Mouse (Mus musculus): ENCODE measurements around the gene Lamb2.

Lamb2 gene

GRCm38 (mm10) chr9:108461181-108461631 lies 18.3 kb upstream of the Lamb2 start, which contains the start of gene Klhdc8b:
Gene Klhdc8b (minus strand): TSS chr9:108461581.
- no peak for DNase-seq (ENCODE audit: low spot score)

DNA sequence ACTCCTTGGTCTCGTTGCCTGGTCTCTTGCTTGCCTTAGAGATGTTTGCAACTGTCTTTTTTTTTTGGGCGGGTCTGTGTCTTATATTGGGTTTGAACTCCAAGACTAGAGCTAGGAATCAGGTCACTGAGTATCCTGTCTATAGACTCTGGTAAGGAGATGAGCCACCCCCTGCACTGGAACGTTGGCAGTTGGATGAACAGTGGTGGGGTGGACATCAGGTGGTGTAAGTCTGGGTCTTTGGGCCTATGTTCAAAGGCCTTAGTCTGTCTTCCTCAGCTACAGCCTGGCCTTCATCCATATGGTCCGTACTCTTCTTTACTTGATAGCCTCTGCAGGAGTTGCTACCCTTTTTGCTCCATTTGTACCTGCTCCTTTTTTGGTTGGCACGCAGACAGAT lies 17.9 kb upstream of the Lamb2 start:
- no peak for DNase-seq (ENCODE audit: low spot score)

- DNase-seq (ENCODE audit: low spot score), result peak; percentile 52
Measured at GRCm38 (mm10) chr9:108462192-108462591, 17.3 kb upstream of the Lamb2 start.

GRCm38 (mm10) chr9:108463713-108464112 lies 15.8 kb upstream of the Lamb2 start:
- peak; percentile 63 for DNase-seq (ENCODE audit: low spot score)

- DNase-seq (ENCODE audit: low spot score), result no peak
Measured at GRCm38 (mm10) chr9:108466219-108466618, 13.3 kb upstream of the Lamb2 start.

DNA sequence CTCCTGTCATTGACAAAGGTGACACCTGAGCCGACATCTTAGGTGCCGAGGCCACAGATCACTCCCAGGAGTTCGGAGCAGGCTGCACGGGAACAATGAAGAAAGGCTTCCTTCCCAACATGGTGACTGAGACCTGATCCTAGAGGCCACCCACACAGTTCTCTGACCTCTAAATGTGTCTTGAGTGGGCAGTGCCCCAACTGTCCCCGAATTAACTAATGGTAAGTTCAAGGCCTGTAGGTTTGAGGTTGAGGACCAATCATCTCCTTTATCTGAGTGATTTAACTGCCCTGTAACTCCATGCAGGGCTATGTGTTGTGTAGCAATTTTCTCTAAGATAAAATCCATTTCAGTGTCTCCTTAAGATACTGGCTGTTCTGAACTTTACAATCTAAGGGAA lies 10.1 kb upstream of the Lamb2 start:
- DNase-seq (ENCODE audit: low spot score), result peak; percentile 70

DNA sequence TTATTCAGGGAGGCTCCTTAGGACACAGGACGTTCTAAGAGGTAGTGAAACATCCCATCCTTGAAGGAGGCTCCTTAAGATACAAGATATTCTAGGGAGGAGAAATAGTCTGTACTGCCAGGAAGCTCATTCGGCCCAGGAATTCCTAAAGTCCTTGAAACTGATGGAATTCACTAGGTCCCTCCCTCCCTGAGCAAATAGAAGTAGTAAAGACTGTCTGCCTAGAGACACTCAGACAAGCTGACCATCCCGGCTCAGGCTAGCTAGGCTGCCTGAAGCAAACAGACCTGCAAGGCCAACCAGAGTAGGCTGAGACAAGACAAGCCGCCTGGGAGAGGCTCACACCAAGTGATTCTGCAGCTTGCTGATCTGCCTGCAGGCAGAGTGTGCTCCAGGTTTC lies 9.7 kb upstream of the Lamb2 start:
- peak; percentile 68 for DNase-seq (ENCODE audit: low spot score)

DNA sequence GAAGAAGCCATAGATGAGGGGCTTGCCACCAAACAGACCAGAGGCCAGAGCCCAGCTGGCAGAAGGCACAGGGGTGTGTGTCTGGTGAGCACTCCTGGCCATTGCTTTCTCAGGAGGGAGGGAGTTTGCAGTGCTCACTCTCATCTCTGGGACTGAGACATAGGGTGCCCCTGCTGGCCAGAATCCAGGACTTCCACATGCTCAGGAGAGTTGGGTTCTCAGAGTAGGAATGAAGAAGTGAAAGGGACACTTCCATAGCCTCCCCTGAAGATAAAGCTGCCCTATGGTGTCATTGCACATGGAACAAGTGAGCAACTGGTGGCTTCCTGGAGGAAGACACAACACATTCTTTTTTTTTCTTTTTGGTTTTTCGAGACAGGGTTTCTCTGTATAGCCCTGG lies 5.0 kb upstream of the Lamb2 start:
- no peak for DNase-seq (ENCODE audit: low spot score)

GRCm38 (mm10) chr9:108478638-108479156 lies 839 bp upstream of the Lamb2 start:
- DNase-seq (ENCODE audit: low spot score), result peak; percentile 78

DNA sequence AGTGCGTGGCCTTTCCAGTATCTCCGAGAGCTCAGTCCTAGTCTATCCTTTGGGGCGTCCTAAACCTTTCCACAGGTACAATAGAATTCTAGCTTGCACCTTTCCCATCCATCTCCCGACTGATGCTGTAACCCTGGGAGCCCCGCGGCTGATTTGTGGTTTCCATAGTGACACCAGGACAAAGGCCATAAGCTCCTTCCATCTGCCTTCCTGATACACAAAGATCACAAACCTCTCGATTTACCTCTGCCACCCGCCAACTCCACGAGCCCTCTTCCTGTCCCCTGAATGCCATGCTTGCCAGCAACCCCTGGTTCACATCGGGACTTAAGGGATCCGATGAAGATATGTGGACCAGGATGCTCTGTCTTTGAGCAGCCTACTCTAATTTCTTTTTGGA lies 295 bp upstream of the Lamb2 start:
- DNase-seq (ENCODE audit: low spot score), result no peak

DNA sequence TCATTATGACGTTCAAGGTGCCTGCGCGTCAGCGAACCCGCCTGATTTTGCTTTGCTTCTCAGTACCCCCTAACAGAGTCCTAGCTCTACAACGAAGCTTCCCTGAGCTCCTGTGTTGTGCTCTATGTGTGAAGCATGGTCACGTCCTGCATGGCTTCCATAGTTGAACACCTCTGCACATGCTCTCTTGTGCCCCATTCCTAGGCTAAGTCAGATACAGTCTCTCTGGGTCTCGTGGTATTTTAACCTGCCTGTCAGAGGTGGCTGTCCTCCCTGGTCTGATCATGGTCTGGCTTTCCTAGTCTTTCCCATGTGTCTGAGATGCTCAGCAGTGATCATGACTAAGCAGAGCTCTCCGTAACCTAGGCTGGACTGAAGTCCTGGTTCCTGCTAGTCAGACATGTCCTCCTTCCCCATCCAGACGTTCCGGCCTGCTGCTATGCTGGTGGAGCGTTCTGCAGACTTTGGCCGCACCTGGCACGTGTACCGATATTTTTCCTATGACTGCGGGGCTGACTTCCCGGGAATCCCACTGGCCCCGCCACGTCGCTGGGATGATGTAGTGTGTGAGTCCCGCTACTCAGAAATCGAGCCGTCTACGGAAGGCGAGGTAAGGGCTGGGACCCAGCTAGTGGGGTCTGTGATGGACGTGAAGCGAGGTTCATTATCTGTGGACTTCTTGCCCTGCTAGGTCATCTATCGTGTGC lies 1.4 kb downstream of the Lamb2 start:
- no peak for DNase-seq (ENCODE audit: low spot score)

GRCm38 (mm10) chr9:108481520-108482210 lies 2.1 kb downstream of the Lamb2 start:
- DNase-seq (ENCODE audit: low spot score), result no peak

DNA sequence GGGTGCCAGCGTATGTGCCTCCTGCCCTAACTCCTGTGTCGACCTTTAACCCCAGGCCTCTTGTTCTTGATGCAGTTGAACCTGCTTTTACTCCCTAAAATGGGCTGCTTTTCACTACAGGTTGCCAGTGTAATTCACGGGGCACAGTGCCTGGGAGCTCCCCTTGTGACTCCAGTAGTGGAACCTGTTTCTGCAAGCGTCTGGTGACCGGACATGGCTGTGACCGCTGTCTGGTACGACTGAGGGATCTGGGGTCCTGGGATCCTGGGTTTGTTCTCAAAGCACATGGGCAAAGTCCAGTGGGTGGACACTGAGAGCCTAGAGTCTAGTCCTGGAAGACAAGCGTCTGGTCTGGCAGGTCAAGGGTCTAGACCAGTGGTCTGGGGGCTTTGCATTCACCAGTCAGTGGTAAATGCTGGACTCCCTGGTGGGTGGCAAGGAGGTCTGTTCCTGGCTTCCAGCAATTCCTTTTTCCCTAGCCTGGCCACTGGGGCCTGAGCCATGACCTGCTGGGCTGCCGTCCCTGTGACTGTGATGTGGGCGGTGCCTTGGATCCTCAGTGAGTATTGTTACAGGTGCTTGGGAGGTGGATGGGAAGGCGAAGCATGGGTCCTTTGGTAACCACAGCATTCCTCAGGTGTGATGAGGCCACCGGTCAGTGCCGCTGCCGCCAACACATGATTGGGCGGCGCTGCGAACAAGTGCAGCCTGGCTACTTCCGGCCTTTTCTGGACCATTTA lies 3.7 kb downstream of the Lamb2 start:
- no peak for DNase-seq (ENCODE audit: low spot score)

GRCm38 (mm10) chr9:108484021-108484420 lies 4.5 kb downstream of the Lamb2 start:
- no peak for DNase-seq (ENCODE audit: low spot score)

GRCm38 (mm10) chr9:108485301-108485875 lies 5.9 kb downstream of the Lamb2 start:
- no peak for DNase-seq (ENCODE audit: low spot score)

DNA sequence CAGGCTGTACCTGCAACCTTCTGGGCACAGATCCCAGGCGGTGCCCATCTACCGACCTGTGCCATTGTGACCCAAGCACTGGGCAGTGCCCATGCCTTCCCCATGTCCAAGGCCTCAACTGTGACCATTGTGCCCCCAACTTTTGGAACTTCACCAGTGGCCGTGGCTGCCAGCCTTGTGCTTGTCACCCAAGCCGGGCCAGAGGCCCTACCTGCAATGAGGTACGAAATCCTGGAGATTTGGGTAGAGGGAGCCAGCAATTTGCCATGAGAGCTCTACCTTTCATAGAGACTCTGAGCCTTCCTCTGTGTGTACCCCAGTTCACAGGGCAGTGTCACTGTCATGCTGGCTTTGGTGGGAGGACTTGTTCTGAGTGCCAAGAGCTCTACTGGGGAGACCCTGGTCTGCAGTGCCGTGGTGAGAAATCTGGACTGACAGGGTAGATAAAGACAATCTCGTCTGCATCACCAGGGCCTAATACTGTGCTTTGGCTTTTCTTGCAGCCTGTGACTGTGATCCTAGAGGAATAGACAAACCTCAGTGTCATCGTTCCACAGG lies 7.5 kb downstream of the Lamb2 start:
- no peak for DNase-seq (ENCODE audit: low spot score)

- DNase-seq (ENCODE audit: low spot score), result no peak
Measured at GRCm38 (mm10) chr9:108488403-108488802, 8.9 kb downstream of the Lamb2 start.

GRCm38 (mm10) chr9:108489215-108489614 lies 9.7 kb downstream of the Lamb2 start:
- DNase-seq (ENCODE audit: low spot score), result no peak

- peak; percentile 49 for DNase-seq (ENCODE audit: low spot score)
Measured at GRCm38 (mm10) chr9:108489702-108490558, 10.4 kb downstream of the Lamb2 start.

GRCm38 (mm10) chr9:108490559-108491285 lies 11.2 kb downstream of the Lamb2 start, which contains the start of gene Usp19:
Gene Usp19 (plus strand): TSS chr9:108490602.
- DNase-seq (ENCODE audit: low spot score), result peak; percentile 95

Data from testis, postnatal 14 days (tissue).